Mouse (Mus musculus) erythroblast, embryonic 14.5 days (primary cell): ENCODE results near the gene Pecam1.

Source experiments
- GATA1 ChIP-seq: IDR thresholded peaks from 2 replicates; pipeline ENCODE4 v1.6.1; 2012; ENCODE audit warnings: low read length, inconsistent platforms, mixed read lengths
- TAL1 ChIP-seq: IDR thresholded peaks from 3 replicates; pipeline ENCODE4 v1.6.1; 2012; ENCODE audit warnings: low read length, inconsistent platforms, mixed read lengths

DNA sequence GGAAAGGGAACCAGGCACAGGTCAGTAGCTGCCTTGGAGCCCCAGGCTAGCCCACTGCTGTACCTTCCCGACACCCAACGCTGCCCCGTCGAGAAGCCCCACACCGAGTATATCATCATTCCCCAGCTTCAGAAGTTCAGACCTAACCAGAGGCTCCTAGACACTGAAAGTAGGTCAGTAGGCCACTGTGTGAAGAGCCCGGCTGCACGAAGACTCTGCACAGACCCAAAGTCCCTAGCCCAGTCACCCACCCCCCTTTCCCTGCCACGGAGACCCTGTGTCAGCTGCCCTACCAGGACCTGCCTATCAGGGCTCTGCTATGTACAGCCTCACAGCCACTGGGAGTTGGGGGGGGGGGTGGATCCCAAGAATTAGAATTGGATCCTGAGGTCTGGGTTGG, 78.6 kb downstream of the Pecam1 start:
- TF ChIP-seq TAL1 (no peak), GATA1 (no peak)
